7 mouse cellular contexts compared by ENCODE assay signal in the genomic region with DNA sequence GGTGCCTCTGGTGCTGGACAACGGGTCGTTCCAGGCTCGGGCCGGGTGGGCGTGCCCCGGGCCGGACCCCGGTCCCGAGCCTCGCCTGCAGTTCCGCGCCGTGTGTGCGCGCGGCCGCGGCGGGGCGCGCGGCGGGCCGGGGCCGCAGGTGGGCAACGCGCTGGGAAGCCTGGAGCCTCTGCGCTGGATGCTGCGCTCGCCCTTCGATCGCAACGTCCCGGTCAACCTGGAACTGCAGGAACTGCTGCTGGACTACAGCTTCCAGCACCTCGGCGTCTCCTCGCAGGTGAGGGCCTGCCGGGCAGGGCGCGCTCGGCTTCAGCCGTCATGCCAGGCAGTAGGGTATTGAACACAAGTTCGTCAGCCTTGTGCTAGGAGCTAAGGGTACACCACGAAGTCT. TPM values are rescaled to one million over a fixed set of nuclear protein-coding genes. Genes with fewer than 3 reads are reported as not detected.
DNase-seq lines count a peak whose midpoint lies in the region; ATAC-seq lines count a peak whose summit lies in the region.

No protein-coding gene starts in this region.

- peaks cover 12% of the 10 kb centered on the region; the same call in 1 of the 2 replicates for H3K4me1 ChIP-seq in neural tube, embryonic 11.5 days (ENCODE audit: control insufficient read depth, insufficient read depth, low read length)
- H3K4me1 ChIP-seq in hindbrain, embryonic 14.5 days (replicated peaks; ENCODE audit: control insufficient read depth, insufficient read depth, low read length) = peaks cover 15% of the 10 kb centered on the region

- H3K27me3 ChIP-seq in neural tube, embryonic 11.5 days (ENCODE audit: control insufficient read depth, insufficient read depth, low read length) = peaks cover 2% of the 10 kb centered on the region; the same call in 1 of the 2 replicates
- no peaks in the 10 kb centered on the region for H3K27me3 ChIP-seq in hindbrain, embryonic 14.5 days (ENCODE audit: control insufficient read depth, insufficient read depth, low read length)

- ATAC-seq in neural tube, embryonic 11.5 days (ENCODE audit: insufficient read depth, low FRiP score, low TSS enrichment) = peak; percentile 68
- ATAC-seq in hindbrain, embryonic 14.5 days (ENCODE audit: low FRiP score) = peak; percentile 52; the same call in 1 of the 2 replicates

- H3K9me3 ChIP-seq in neural tube, embryonic 11.5 days (ENCODE audit: control insufficient read depth, low read length) = no peaks in the 10 kb centered on the region
- no peaks in the 10 kb centered on the region for H3K9me3 ChIP-seq in hindbrain, embryonic 14.5 days (ENCODE audit: control insufficient read depth, low read length)

- peak overlapping the region; percentile 67 for H3K27ac ChIP-seq in neural tube, embryonic 11.5 days (ENCODE audit: low read depth, low read length)
- peak overlapping the region; percentile 86 for H3K27ac ChIP-seq in hindbrain, embryonic 14.5 days

- no peak for DNase-seq in neural tube, embryonic 11.5 days (ENCODE audit: low spot score)
- no peak for DNase-seq in neural tube, embryonic 10.5 days (ENCODE audit: extremely low spot score, low spot score)
- peak; percentile 5 for DNase-seq in c-Kit-negative CD71-positive TER-119-positive erythroid progenitor cells, embryonic 14.5 days (ENCODE audit: low read depth, low spot score)
- DNase-seq in hindbrain, embryonic 14.5 days (ENCODE audit: low spot score) = no peak
- DNase-seq in lung, postnatal 10 days = peak; percentile 9
- peak; percentile 58 for DNase-seq in testis, postnatal 14 days (ENCODE audit: low spot score)
- no peak for DNase-seq in left cerebral cortex, adult 8-10 months (ENCODE audit: low spot score in 2 of 2)

- no peaks in the 10 kb centered on the region for H3K36me3 ChIP-seq in neural tube, embryonic 11.5 days (ENCODE audit: control insufficient read depth, insufficient read depth, low read length)
- H3K36me3 ChIP-seq in hindbrain, embryonic 14.5 days (replicated peaks; ENCODE audit: control insufficient read depth, insufficient read depth) = peaks cover 21% of the 10 kb centered on the region

- peak overlapping the region; percentile 81 for H3K9ac ChIP-seq in neural tube, embryonic 11.5 days (ENCODE audit: low read length)
- peak overlapping the region; percentile 69 for H3K9ac ChIP-seq in hindbrain, embryonic 14.5 days

- WGBS in neural tube, embryonic 11.5 days = under 1% methylated on average over 28 of the region's 44 CpGs
- under 1% methylated on average over 34 of the region's 44 CpGs for WGBS in hindbrain, embryonic 14.5 days

- H3K4me2 ChIP-seq in neural tube, embryonic 11.5 days (ENCODE audit: low read depth) = peak overlapping the region; percentile 88
- peak overlapping the region; percentile 71 for H3K4me2 ChIP-seq in hindbrain, embryonic 14.5 days (replicated peaks)

- H3K4me3 ChIP-seq in neural tube, embryonic 11.5 days (ENCODE audit: low read depth, low read length) = peak overlapping the region; percentile 75
- peak overlapping the region; percentile 72 for H3K4me3 ChIP-seq in hindbrain, embryonic 14.5 days (replicated peaks; ENCODE audit: low read length)

RNA-seq across cellular contexts. Expression of a gene that starts 0.5 kb away (rescaled TPM):
- 15.1 and 16.6 TPM in 2 replicates for polyA plus RNA-seq in neural tube, embryonic 11.5 days (2014; fragmentation: Nextera tagmentation; extraction: Ambion mirVana)
- polyA plus RNA-seq in hindbrain, embryonic 14.5 days (2014; fragmentation: Nextera tagmentation; extraction: Ambion mirVana) = 14.6 TPM in 2 replicates
- total RNA-seq in left cerebral cortex, adult 8-10 months (2022) = 10 to 100 TPM; 10.4 to 14.3 (median 12.4) TPM

RNA-seq across cellular contexts. Expression of a gene that starts 14.7 kb away (rescaled TPM):
- polyA plus RNA-seq in neural tube, embryonic 11.5 days (2014; fragmentation: Nextera tagmentation; extraction: Ambion mirVana) = 1.6 and 2.4 TPM in 2 replicates
- 8.7 and 11.5 TPM in 2 replicates for polyA plus RNA-seq in hindbrain, embryonic 14.5 days (2014; fragmentation: Nextera tagmentation; extraction: Ambion mirVana)
- 100 to 1,000 TPM; 130 to 145 (median 137) TPM for total RNA-seq in left cerebral cortex, adult 8-10 months (2022)

RNA-seq across cellular contexts. Expression of a gene that starts 40.0 kb away (rescaled TPM):
- polyA plus RNA-seq in neural tube, embryonic 11.5 days (2014; fragmentation: Nextera tagmentation; extraction: Ambion mirVana) = 3.9 and 4.0 TPM in 2 replicates
- 20.0 and 20.8 TPM in 2 replicates for polyA plus RNA-seq in hindbrain, embryonic 14.5 days (2014; fragmentation: Nextera tagmentation; extraction: Ambion mirVana)
- 100 to 1,000 TPM; 130 to 163 (median 146) TPM for total RNA-seq in left cerebral cortex, adult 8-10 months (2022)

Comparison
In these comparisons a context has a peak if more than half of its experiments do, and no peak if none do; other contexts are left out.
1. DNase-seq: peak in c-Kit-negative CD71-positive TER-119-positive erythroid progenitor cells, embryonic 14.5 days (single experiment), lung, postnatal 10 days (single experiment) and testis, postnatal 14 days (single experiment); none in neural tube, embryonic 11.5 days (single experiment), neural tube, embryonic 10.5 days (single experiment), hindbrain, embryonic 14.5 days (single experiment) and left cerebral cortex, adult 8-10 months (0 of 2).